Mouse (Mus musculus) ES-E14 (cell line): ENCODE measurements around the gene Chic1.

Experiments
- CHD2 ChIP-seq: IDR thresholded peaks from 2 replicates; pipeline ENCODE4 v1.6.1; 2014; ENCODE audit warnings: mild to moderate bottlenecking, low read depth, low read length, inconsistent platforms
- MAFK ChIP-seq: IDR thresholded peaks from 2 replicates; pipeline ENCODE4 v1.6.1; 2014; ENCODE audit warnings: mild to moderate bottlenecking, low read depth, low read length, inconsistent platforms; ENCODE audit not compliant: insufficient read depth
- ZC3H11A ChIP-seq: IDR thresholded peaks from 2 replicates; pipeline ENCODE4 v1.6.1; 2012; ENCODE audit warnings: low read depth, mild to moderate bottlenecking, inconsistent platforms, low read length, borderline replicate concordance
- ZNF384 ChIP-seq: IDR thresholded peaks from 2 replicates; pipeline ENCODE4 v1.6.1; 2012; ENCODE audit warnings: low read depth, low read length, inconsistent platforms

DNA sequence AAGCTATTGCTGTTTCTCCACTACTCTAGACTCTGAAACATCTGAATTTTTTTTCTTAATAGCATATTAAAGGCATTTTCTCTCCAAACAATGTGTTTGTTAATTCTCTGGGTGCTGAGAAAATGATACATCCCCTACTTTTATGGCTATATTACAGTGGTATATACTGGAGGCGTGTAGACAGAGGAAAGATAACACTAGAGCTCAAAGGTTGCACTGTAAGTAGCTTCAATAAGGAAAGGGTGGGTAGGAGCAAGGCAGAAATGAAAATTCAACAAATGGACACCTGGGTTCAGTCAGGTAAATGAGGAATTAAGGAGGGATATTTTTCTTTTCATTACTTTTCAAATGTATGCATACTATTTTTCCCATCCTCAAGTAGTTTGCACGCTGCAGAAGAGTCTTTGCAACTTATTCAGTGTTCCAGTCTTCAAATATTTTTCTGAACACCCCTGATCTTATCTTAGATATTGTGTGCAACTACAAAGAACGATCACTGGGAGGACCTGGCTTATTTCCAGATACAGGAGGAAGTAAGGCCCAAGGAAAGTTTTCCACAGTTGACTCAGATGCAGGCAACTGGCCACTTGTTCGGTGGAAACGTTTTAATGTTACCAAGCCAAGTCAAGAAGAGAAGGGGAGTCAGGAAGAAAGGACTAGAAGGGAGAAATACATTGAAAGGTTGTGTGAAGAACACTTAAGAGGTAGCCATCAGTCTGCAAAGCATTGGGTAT lies 25.0 kb upstream of the Chic1 start:
- TF ChIP-seq ZNF384 (no peak), ZC3H11A (no peak), MAFK (no peak), CHD2 (no peak)
